Mouse (Mus musculus) midbrain, embryonic 10.5 days (tissue): Measurements from ENCODE around the gene Gna15. TPM values are rescaled to one million over a fixed set of nuclear protein-coding genes. Genes with fewer than 3 reads are reported as not detected.

Experiments
- DNase-seq: peaks from one replicate; pipeline ENCODE4 v3.0.0-alpha.2; 2017; ENCODE audit warnings: low spot score
- H3K27ac ChIP-seq: fragments of 300-500 bp; sonication (generic); replicated peaks from 2 replicates; pipeline ENCODE4 v1.5.1; 2016; ENCODE audit warnings: mild to moderate bottlenecking
- H3K27me3 ChIP-seq: fragments of 300-500 bp; sonication (generic); 2 replicates; pipeline ENCODE4 v1.6.1; 2016; ENCODE audit warnings: low read depth, mild to moderate bottlenecking; ENCODE audit not compliant: poor library complexity, severe bottlenecking
- H3K36me3 ChIP-seq: fragments of 300-500 bp; sonication (generic); 2 replicates; pipeline ENCODE4 v1.6.1; 2016; ENCODE audit warnings: mild to moderate bottlenecking, moderate library complexity
- H3K4me1 ChIP-seq: fragments of 300-500 bp; sonication (generic); 2 replicates; pipeline ENCODE4 v1.6.1; 2016
- H3K4me3 ChIP-seq: fragments of 300-500 bp; sonication (generic); 2 replicates; pipeline ENCODE4 v1.5.1; 2016; ENCODE audit warnings: mild to moderate bottlenecking, moderate library complexity
- H3K9me3 ChIP-seq: fragments of 300-500 bp; sonication (generic); replicated peaks from 2 replicates; pipeline ENCODE4 v1.6.1; 2016; ENCODE audit warnings: mild to moderate bottlenecking
- WGBS: fragments of 180-500 bp; shearing (Covaris S2); methylation state at CpG from one replicate; pipeline ENCODE4 v1.1.7; 2016; 5-methylcytosine and 5-hydroxymethylcytosine counted together
- polyA plus RNA-seq: library from polyadenylated mRNA; unstranded; fragments of >200 nt; fragmentation: Nextera tagmentation; extraction: Ambion mirVana; gene quantifications from 2 replicates; pipeline ENCODE4 v1.2.1, GENCODE M21; 2016

Gene Gna15
- polyA plus RNA-seq, 1 experiment from 2014 or later, result 0.85 TPM

DNA sequence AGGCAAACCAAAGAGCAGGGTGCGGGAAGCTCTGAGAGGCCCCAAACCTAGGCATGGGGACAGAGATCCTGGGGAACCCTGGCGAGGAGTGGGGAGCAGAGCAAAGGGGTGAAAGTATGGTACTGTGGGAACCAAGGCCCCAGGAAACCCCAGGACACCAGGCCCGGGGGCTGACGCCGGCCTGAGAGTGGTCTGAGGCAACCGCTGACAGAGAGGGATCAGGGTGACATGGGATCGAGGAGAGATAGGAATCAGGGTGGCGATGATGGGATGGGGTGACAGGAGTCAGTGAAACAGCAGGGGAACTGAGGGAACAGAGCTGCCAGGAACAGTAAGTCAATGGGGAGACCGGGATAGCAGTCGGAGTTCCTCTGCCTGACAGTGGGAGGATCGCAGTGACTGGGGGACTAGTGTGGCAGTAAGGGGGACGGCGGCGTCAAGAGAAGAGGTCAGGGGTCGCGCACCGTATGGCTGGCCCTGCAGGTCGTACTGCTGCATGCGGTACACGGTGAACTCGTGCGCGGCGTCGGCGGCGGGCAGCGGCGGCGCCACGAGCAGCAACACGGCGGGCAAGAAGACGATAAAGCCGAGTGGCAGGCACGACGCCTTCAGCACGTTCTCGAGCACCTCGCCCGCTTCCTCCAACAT, 28.3 kb downstream of the Gna15 start:
- WGBS, result 2% methylated on average over 41 of the region's 41 CpGs
- peak overlapping the region; percentile 90 for H3K27ac ChIP-seq

DNA sequence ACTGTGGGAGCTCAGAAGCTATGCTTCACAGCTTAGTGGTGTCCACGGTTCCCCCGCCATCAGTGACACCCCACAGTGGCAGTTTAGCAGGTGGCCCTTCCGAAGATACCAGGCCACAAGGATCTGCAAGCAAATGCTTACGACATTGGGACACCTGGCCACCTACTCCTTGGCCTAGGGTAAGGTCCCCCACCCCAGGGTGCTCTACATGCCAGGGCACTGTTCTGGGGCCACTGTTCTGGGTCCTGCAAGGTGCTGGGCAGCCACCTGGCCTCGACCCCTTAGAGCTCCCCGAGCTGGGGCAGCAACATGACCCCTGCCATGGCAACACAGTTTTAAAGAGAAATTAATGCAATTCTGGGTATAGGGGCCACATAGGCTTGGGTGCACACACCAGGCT, 28.9 kb downstream of the Gna15 start:
- peak overlapping the region; percentile 65 for H3K4me3 ChIP-seq
- H3K9me3 ChIP-seq, result no peaks in the 10 kb centered on the region
- peaks cover 45% of the 10 kb centered on the region for H3K4me1 ChIP-seq
- peak overlapping the region; percentile 90 for H3K27ac ChIP-seq
- peaks cover 41% of the 10 kb centered on the region for H3K36me3 ChIP-seq
- WGBS, result 81% methylated on average over 6 of the region's 6 CpGs
- H3K27me3 ChIP-seq, result no peaks in the 10 kb centered on the region
- DNase-seq, result no peak

More for the DNA sequence above, 28.3 kb downstream of the Gna15 start:
- Histone ChIP-seq H3K27me3 (no peaks in the 10 kb centered on the region), H3K9me3 (no peaks in the 10 kb centered on the region), H3K4me3 (peak overlapping the region; percentile 65), H3K36me3 (peaks cover 35% of the 10 kb centered on the region), H3K4me1 (peaks cover 45% of the 10 kb centered on the region)
- DNase-seq, result no peak

DNA sequence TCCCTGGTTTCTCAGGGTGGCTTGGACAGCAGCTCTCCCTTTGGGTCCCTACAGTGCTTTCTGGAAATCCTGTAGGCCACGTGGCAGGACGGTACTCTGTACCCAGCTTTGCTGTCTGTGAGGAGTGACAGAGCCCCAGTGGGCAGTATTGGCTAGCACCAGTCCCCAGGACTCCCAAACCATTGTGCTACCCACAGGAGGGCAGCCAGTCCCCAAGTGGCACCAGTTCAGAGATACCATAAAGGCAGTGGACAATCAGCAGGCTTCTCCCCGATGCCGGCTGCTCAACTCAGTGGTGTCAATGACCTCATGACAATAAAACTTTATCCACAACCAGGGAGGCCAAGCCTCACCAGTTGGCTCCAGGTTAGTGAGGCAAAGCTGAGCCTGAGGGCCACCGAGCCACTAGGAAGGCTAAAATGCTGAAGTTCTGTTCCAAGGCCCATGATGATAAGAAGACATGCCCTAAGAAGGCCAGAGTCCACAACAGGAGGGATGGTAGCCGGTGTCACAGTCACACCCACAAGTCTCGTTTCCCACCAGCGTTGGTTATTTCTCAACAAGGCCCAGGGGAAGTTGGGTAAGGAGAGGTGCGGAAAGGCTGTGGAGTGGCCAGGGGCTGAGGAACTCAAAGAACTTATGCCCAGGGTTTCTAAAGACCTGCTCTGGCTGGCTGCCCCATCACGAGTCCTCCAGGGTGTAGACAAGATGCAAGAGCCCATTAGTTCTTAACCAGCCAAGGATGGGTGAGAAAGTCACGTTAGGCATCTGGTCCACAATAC, 29.6 kb downstream of the Gna15 start:
- WGBS, result 91% methylated on average over 11 of the region's 11 CpGs
- H3K27ac ChIP-seq, result no peak overlapping the region
- no peaks in the 10 kb centered on the region for H3K9me3 ChIP-seq
- peaks cover 45% of the 10 kb centered on the region for H3K4me1 ChIP-seq
- H3K36me3 ChIP-seq, result peaks cover 48% of the 10 kb centered on the region
- DNase-seq, result no peak
- H3K27me3 ChIP-seq, result no peaks in the 10 kb centered on the region
- H3K4me3 ChIP-seq, result peak overlapping the region; percentile 65

DNA sequence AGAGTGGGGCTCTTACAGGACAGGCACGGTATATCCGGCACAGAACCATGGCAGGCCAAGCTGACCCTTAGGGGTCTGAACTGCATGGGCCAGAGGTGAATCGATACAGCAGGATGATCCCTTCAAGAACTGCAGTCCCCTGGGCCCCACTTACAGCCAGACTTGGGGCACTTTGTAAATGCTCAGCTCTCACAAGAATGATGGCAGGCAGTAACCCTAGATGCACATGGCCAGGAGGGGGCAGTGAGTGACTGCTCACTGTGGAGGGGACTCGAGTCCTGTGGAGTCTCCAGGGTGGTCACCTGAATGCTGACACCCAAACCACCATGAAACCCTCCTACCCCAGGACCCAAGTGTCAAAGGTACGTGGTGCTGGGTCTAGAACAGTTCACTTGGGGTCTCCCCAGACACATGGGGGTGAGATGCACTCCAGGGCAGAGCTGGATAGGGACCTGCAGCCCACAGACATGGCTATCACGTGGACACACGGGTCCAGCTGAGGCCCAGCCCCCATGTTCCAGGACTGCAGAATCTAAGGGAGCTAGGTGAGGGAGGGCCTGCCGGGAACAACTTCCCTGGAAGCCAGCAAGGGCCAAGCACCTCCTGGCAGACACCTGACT, 30.3 kb downstream of the Gna15 start:
- Histone ChIP-seq H3K27ac (no peak overlapping the region), H3K4me1 (peaks cover 38% of the 10 kb centered on the region), H3K4me3 (0 out of 2 replicates have a peak overlapping the region, but pooled peaks have one; percentile 65), H3K27me3 (no peaks in the 10 kb centered on the region), H3K9me3 (no peaks in the 10 kb centered on the region), H3K36me3 (peaks cover 55% of the 10 kb centered on the region)
- WGBS, result 81% methylated on average over 8 of the region's 8 CpGs
- DNase-seq, result no peak

DNA sequence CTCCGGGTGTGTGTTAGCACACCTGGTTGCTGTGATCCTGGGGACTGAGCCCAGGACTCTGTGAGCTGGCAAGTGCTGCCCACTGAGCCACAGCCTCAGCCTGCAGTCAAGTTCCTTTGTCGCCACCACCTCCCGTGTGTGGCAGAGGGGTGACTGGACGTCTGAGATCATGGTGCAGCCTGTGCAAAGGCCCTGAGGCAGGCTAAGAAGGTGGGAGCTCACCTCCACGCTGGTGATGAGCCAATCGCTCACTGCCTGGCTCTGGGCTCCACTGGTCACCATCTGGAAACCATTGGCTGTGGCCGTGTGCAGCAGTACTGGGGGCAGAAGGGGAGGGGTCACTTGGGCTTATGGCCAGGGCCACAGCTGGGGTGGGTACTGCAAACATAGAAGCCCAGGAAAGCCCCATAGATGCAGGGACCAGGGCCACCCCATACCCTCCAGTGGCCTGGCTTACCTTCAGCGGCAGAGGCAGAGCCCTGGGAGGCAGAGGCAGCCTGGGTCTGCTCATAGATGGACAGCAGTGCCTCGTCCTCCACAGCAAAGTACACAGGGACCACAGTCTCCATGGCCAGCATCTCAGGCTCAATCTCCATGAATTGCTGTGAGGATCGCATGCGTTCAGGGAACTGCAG, 31.3 kb downstream of the Gna15 start:
- Histone ChIP-seq H3K9me3 (no peaks in the 10 kb centered on the region), H3K27me3 (no peaks in the 10 kb centered on the region), H3K36me3 (peaks cover 65% of the 10 kb centered on the region), H3K27ac (no peak overlapping the region), H3K4me1 (peaks cover 34% of the 10 kb centered on the region), H3K4me3 (no peak overlapping the region)
- WGBS, result 89% methylated on average over 11 of the region's 11 CpGs
- DNase-seq, result no peak

DNA sequence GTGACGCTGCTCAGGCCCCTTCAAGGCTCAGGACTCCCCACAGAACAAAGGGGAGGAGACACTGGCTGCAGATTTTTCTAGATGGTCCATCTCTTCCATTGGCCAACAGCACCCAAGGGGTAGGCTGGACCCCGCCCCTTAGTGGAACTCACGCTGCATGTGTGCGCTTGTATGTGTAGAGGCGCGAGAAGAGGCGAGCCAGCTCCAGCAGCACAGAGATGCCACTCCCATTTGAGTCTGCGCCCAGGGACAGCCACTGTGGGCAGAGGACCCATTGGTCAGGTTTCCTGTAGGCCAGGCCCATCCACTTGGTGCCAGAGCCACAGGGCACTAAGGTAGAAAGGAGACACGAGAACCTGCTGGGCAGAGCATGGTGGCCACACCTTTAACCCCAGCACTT, 33.0 kb downstream of the Gna15 start:
- no peak overlapping the region for H3K27ac ChIP-seq
- 91% methylated on average over 9 of the region's 9 CpGs for WGBS
- no peaks in the 10 kb centered on the region for H3K9me3 ChIP-seq
- no peak overlapping the region for H3K4me3 ChIP-seq
- DNase-seq, result no peak
- peaks cover 82% of the 10 kb centered on the region for H3K36me3 ChIP-seq
- H3K27me3 ChIP-seq, result no peaks in the 10 kb centered on the region
- peaks cover 24% of the 10 kb centered on the region for H3K4me1 ChIP-seq

GRCm38 (mm10) chr10:81489941-81490340, 34.1 kb downstream of the Gna15 start:
- H3K36me3 ChIP-seq, result peaks cover 84% of the 10 kb centered on the region
- no peak for DNase-seq
- H3K9me3 ChIP-seq, result no peaks in the 10 kb centered on the region
- 89% methylated on average over 14 of the region's 14 CpGs for WGBS
- no peaks in the 10 kb centered on the region for H3K27me3 ChIP-seq
- H3K27ac ChIP-seq, result no peak overlapping the region
- no peak overlapping the region for H3K4me3 ChIP-seq
- H3K4me1 ChIP-seq, result peaks cover 19% of the 10 kb centered on the region

GRCm38 (mm10) chr10:81488081-81488480, 35.9 kb downstream of the Gna15 start:
- no peak for DNase-seq
- H3K36me3 ChIP-seq, result peaks cover 72% of the 10 kb centered on the region
- WGBS, result 88% methylated on average over 11 of the region's 11 CpGs

DNA sequence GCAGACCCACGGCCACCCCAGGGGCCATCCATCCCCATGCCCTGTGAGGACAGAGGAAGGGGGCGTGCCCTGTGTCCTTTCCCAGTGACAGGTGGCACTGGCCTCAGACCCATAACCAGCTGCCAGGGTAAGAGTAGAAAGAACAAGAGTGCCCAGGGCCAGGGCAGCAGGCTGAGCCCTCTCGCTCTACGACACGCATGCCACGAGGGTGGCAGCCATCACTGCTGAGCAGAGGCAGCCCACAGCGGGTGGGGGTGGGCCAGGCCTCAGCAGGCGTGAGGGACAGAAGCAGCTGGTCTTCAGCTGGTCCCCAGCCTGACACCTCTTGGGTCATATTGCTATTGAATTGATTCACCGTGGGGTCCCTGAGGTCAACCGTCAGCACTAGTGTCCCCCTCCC, 37.5 kb downstream of the Gna15 start:
- Histone ChIP-seq H3K4me1 (peaks cover 27% of the 10 kb centered on the region), H3K27ac (no peak overlapping the region), H3K36me3 (peaks cover 56% of the 10 kb centered on the region), H3K4me3 (no peak overlapping the region), H3K9me3 (no peaks in the 10 kb centered on the region), H3K27me3 (peaks cover 10% of the 10 kb centered on the region)
- DNase-seq, result no peak
- 88% methylated on average over 10 of the region's 10 CpGs for WGBS

More at GRCm38 (mm10) chr10:81488081-81488480, 35.9 kb downstream of the Gna15 start:
- H3K27me3 ChIP-seq, result no peaks in the 10 kb centered on the region
- peaks cover 13% of the 10 kb centered on the region for H3K4me1 ChIP-seq
- no peaks in the 10 kb centered on the region for H3K9me3 ChIP-seq
- H3K4me3 ChIP-seq, result no peak overlapping the region
- H3K27ac ChIP-seq, result no peak overlapping the region

DNA sequence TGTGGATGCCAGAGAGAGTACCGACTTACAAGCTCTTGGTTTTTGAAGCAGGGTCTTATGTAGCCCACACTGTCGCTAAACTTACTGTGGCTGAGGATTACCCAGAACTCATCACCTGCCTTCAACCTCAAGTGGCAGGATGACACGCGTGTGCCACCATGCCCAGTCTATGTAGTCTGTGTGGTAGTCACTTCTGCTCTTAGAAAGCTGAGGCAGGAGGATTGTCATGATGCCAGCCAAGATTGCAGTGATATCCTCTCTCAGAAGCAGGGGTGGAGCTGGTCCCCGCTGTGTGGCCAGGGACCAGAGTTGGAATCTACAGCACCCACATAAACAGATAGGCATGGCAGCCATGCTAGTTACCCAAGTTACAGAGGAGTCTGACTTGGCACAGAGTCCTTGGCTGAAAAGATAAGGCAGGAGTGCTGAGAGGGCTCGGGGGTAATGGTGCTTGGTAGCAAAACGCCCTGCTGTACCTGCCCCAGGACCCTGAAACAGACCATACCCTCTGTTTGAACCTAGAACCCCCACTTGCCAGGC, 38.5 kb downstream of the Gna15 start:
- no peaks in the 10 kb centered on the region for H3K9me3 ChIP-seq
- peak overlapping the region; percentile 12; the same call in 1 of the 2 replicates for H3K4me3 ChIP-seq
- peaks cover 47% of the 10 kb centered on the region for H3K36me3 ChIP-seq
- peaks cover 32% of the 10 kb centered on the region for H3K4me1 ChIP-seq
- 74% methylated on average over 7 of the region's 7 CpGs for WGBS
- H3K27me3 ChIP-seq, result peaks cover 20% of the 10 kb centered on the region
- H3K27ac ChIP-seq, result peak overlapping the region; percentile 43; the same call in 1 of the 2 replicates
- DNase-seq, result no peak

- no peaks in the 10 kb centered on the region for H3K9me3 ChIP-seq
- peak overlapping the region; percentile 43; the same call in 1 of the 2 replicates for H3K27ac ChIP-seq
- WGBS, result 43% methylated on average over 2 of the region's 2 CpGs
Measured at GRCm38 (mm10) chr10:81485060-81485449, 39.0 kb downstream of the Gna15 start.

GRCm38 (mm10) chr10:81484441-81485059, 39.5 kb downstream of the Gna15 start:
- peak overlapping the region; percentile 43 for H3K27ac ChIP-seq
- peaks cover 40% of the 10 kb centered on the region for H3K4me1 ChIP-seq
- H3K36me3 ChIP-seq, result peaks cover 37% of the 10 kb centered on the region
- H3K9me3 ChIP-seq, result no peaks in the 10 kb centered on the region
- peaks cover 29% of the 10 kb centered on the region for H3K27me3 ChIP-seq
- 0 out of 2 replicates have a peak overlapping the region, but pooled peaks have one; percentile 12 for H3K4me3 ChIP-seq
- DNase-seq, result no peak
- WGBS, result 66% methylated on average over 6 of the region's 6 CpGs

More at GRCm38 (mm10) chr10:81485060-81485449, 39.0 kb downstream of the Gna15 start:
- Histone ChIP-seq H3K4me3 (peak overlapping the region; percentile 12; the same call in 1 of the 2 replicates), H3K36me3 (peaks cover 42% of the 10 kb centered on the region), H3K27me3 (peaks cover 24% of the 10 kb centered on the region), H3K4me1 (peaks cover 37% of the 10 kb centered on the region)
- no peak for DNase-seq
